Mouse (Mus musculus) midbrain, embryonic 15.5 days (tissue): Measurements from ENCODE around the gene Tlk2. TPM values are rescaled to one million over a fixed set of nuclear protein-coding genes. Genes with fewer than 3 reads are reported as not detected.

Experiments used
- ATAC-seq: fragments of 200-750 bp; cut with Nextera tagmentation; replicated peaks from 2 replicates; pipeline ENCODE4 v1.8.0; 2017; ENCODE audit warnings: moderate TSS enrichment
- H3K27ac ChIP-seq: fragments of 300-500 bp; sonication (generic); 2 replicates; pipeline ENCODE4 v1.5.1; 2015; ENCODE audit warnings: mild to moderate bottlenecking, inconsistent platforms
- H3K27me3 ChIP-seq: fragments of 300-500 bp; sonication (generic); replicated peaks from 2 replicates; pipeline ENCODE4 v1.6.1; 2015; ENCODE audit warnings: inconsistent platforms
- H3K36me3 ChIP-seq: fragments of 300-500 bp; sonication (generic); replicated peaks from 2 replicates; pipeline ENCODE4 v1.6.1; 2015; ENCODE audit warnings: inconsistent platforms
- H3K4me1 ChIP-seq: fragments of 300-500 bp; sonication (generic); 2 replicates; pipeline ENCODE4 v1.6.1; 2015; ENCODE audit warnings: inconsistent platforms
- H3K4me2 ChIP-seq: fragments of 300-500 bp; sonication (generic); 2 replicates; pipeline ENCODE4 v1.6.1; 2015; ENCODE audit warnings: inconsistent platforms, mild to moderate bottlenecking, moderate library complexity
- H3K4me3 ChIP-seq: fragments of 300-500 bp; sonication (generic); 2 replicates; pipeline ENCODE4 v1.5.1; 2015; ENCODE audit warnings: mild to moderate bottlenecking, inconsistent platforms
- H3K9ac ChIP-seq: fragments of 300-500 bp; sonication (generic); 2 replicates; pipeline ENCODE4 v1.6.1; 2015; ENCODE audit warnings: mild to moderate bottlenecking, inconsistent platforms
- H3K9me3 ChIP-seq: fragments of 300-500 bp; sonication (generic); 2 replicates; pipeline ENCODE4 v1.6.1; 2016; ENCODE audit warnings: inconsistent platforms
- WGBS: fragments of 180-500 bp; shearing (Covaris S2); methylation state at CpG from one replicate; pipeline ENCODE4 v1.1.7; 2015; ENCODE audit warnings: mixed read lengths; 5-methylcytosine and 5-hydroxymethylcytosine counted together
- polyA plus RNA-seq: library from polyadenylated mRNA; unstranded; fragments of >200 nt; fragmentation: Nextera tagmentation; extraction: Ambion mirVana; gene quantifications from 2 replicates; pipeline ENCODE4 v1.2.1, GENCODE M21; 2015

Gene Tlk2
- polyA plus RNA-seq, 1 experiment from 2014 or later: 18.8 TPM

- WGBS: 93% methylated on average over 2 of the region's 2 CpGs
- H3K9ac ChIP-seq: no peak overlapping the region
- no peaks in the 10 kb centered on the region for H3K4me1 ChIP-seq
- H3K27ac ChIP-seq: no peak overlapping the region
- no peaks in the 10 kb centered on the region for H3K36me3 ChIP-seq
- H3K27me3 ChIP-seq: no peaks in the 10 kb centered on the region
- H3K4me2 ChIP-seq: no peak overlapping the region
- no peak for ATAC-seq
- H3K4me3 ChIP-seq: no peak overlapping the region
- H3K9me3 ChIP-seq: no peaks in the 10 kb centered on the region
Observed at GRCm38 (mm10) chr11:105234501-105234900, 55.9 kb downstream of the Tlk2 start.

- no peaks in the 10 kb centered on the region for H3K9me3 ChIP-seq
- no peak overlapping the region for H3K4me2 ChIP-seq
- H3K4me3 ChIP-seq: no peak overlapping the region
- no peak overlapping the region for H3K9ac ChIP-seq
- H3K4me1 ChIP-seq: no peaks in the 10 kb centered on the region
- H3K27ac ChIP-seq: no peak overlapping the region
- no peak for ATAC-seq
- H3K27me3 ChIP-seq: no peaks in the 10 kb centered on the region
- peaks cover 4% of the 10 kb centered on the region; the same call in 1 of the 2 replicates for H3K36me3 ChIP-seq
Observed at GRCm38 (mm10) chr11:105240991-105241390, 62.4 kb downstream of the Tlk2 start.

- Histone ChIP-seq H3K9me3 (no peaks in the 10 kb centered on the region), H3K27me3 (no peaks in the 10 kb centered on the region), H3K36me3 (peaks cover 16% of the 10 kb centered on the region), H3K9ac (no peak overlapping the region), H3K4me1 (no peaks in the 10 kb centered on the region), H3K27ac (no peak overlapping the region), H3K4me2 (no peak overlapping the region), H3K4me3 (no peak overlapping the region)
- 96% methylated on average over 1 of the region's 1 CpGs for WGBS
- no peak for ATAC-seq
Observed at GRCm38 (mm10) chr11:105246369-105246768, 67.8 kb downstream of the Tlk2 start.

- no peak overlapping the region for H3K4me2 ChIP-seq
- no peak overlapping the region for H3K4me3 ChIP-seq
- no peak for ATAC-seq
- H3K36me3 ChIP-seq: peaks cover 16% of the 10 kb centered on the region
- 89% methylated on average over 6 of the region's 6 CpGs for WGBS
- H3K9ac ChIP-seq: no peak overlapping the region
- no peaks in the 10 kb centered on the region for H3K4me1 ChIP-seq
- no peak overlapping the region for H3K27ac ChIP-seq
- H3K9me3 ChIP-seq: no peaks in the 10 kb centered on the region
- no peaks in the 10 kb centered on the region for H3K27me3 ChIP-seq
Observed at GRCm38 (mm10) chr11:105246785-105247184, 68.2 kb downstream of the Tlk2 start.

- H3K36me3 ChIP-seq: peaks cover 12% of the 10 kb centered on the region
- H3K9me3 ChIP-seq: no peaks in the 10 kb centered on the region
- no peak overlapping the region for H3K27ac ChIP-seq
- H3K9ac ChIP-seq: no peak overlapping the region
- 97% methylated on average over 5 of the region's 5 CpGs for WGBS
- no peaks in the 10 kb centered on the region for H3K27me3 ChIP-seq
- no peak overlapping the region for H3K4me3 ChIP-seq
- H3K4me1 ChIP-seq: no peaks in the 10 kb centered on the region
- ATAC-seq: no peak
- H3K4me2 ChIP-seq: no peak overlapping the region
Observed at GRCm38 (mm10) chr11:105247321-105247720, 68.7 kb downstream of the Tlk2 start.

GRCm38 (mm10) chr11:105259733-105260132, 81.1 kb downstream of the Tlk2 start:
- H3K27me3 ChIP-seq: no peaks in the 10 kb centered on the region
- H3K4me2 ChIP-seq: no peak overlapping the region
- no peaks in the 10 kb centered on the region for H3K4me1 ChIP-seq
- ATAC-seq: no peak
- 93% methylated on average over 3 of the region's 3 CpGs for WGBS
- no peak overlapping the region for H3K4me3 ChIP-seq
- no peaks in the 10 kb centered on the region for H3K9me3 ChIP-seq
- peaks cover 25% of the 10 kb centered on the region for H3K36me3 ChIP-seq
- no peak overlapping the region for H3K9ac ChIP-seq
- H3K27ac ChIP-seq: no peak overlapping the region

- Histone ChIP-seq H3K4me1 (no peaks in the 10 kb centered on the region), H3K4me3 (no peak overlapping the region), H3K4me2 (no peak overlapping the region), H3K36me3 (peaks cover 19% of the 10 kb centered on the region), H3K27me3 (no peaks in the 10 kb centered on the region), H3K9me3 (no peaks in the 10 kb centered on the region), H3K27ac (no peak overlapping the region), H3K9ac (no peak overlapping the region)
- WGBS: 53% methylated on average over 5 of the region's 5 CpGs
- no peak for ATAC-seq
Observed at GRCm38 (mm10) chr11:105261116-105261515, 82.5 kb downstream of the Tlk2 start.

- no peaks in the 10 kb centered on the region for H3K9me3 ChIP-seq
- H3K27ac ChIP-seq: no peak overlapping the region
- H3K4me1 ChIP-seq: no peaks in the 10 kb centered on the region
- no peak for ATAC-seq
- H3K36me3 ChIP-seq: peaks cover 17% of the 10 kb centered on the region; the same call in 1 of the 2 replicates
- no peak overlapping the region for H3K4me2 ChIP-seq
- no peaks in the 10 kb centered on the region for H3K27me3 ChIP-seq
- 91% methylated on average over 4 of the region's 4 CpGs for WGBS
- no peak overlapping the region for H3K9ac ChIP-seq
- H3K4me3 ChIP-seq: no peak overlapping the region
Observed at GRCm38 (mm10) chr11:105261601-105262351, 83.2 kb downstream of the Tlk2 start.

GRCm38 (mm10) chr11:105264506-105264905, 85.9 kb downstream of the Tlk2 start:
- ATAC-seq: no peak
- no peak overlapping the region for H3K9ac ChIP-seq
- no peak overlapping the region for H3K4me3 ChIP-seq
- H3K9me3 ChIP-seq: no peaks in the 10 kb centered on the region
- no peak overlapping the region for H3K27ac ChIP-seq
- no peak overlapping the region for H3K4me2 ChIP-seq
- no peaks in the 10 kb centered on the region for H3K27me3 ChIP-seq
- peaks cover 21% of the 10 kb centered on the region; the same call in 1 of the 2 replicates for H3K36me3 ChIP-seq
- no peaks in the 10 kb centered on the region for H3K4me1 ChIP-seq

GRCm38 (mm10) chr11:105264988-105265387, 86.4 kb downstream of the Tlk2 start:
- ATAC-seq: no peak
- 91% methylated on average over 3 of the region's 3 CpGs for WGBS

GRCm38 (mm10) chr11:105270155-105270554, 91.5 kb downstream of the Tlk2 start:
- Histone ChIP-seq H3K4me3 (no peak overlapping the region), H3K9me3 (no peaks in the 10 kb centered on the region), H3K9ac (no peak overlapping the region), H3K4me2 (no peak overlapping the region), H3K4me1 (no peaks in the 10 kb centered on the region), H3K27ac (no peak overlapping the region), H3K27me3 (no peaks in the 10 kb centered on the region), H3K36me3 (peaks cover 10% of the 10 kb centered on the region; the same call in 1 of the 2 replicates)
- whole genome bisulfite sequencing: 15% methylated on average over 2 of the region's 2 CpGs
- no peak for ATAC-seq

More at GRCm38 (mm10) chr11:105264988-105265387, 86.4 kb downstream of the Tlk2 start:
- no peak overlapping the region for H3K9ac ChIP-seq
- H3K27me3 ChIP-seq: no peaks in the 10 kb centered on the region
- no peak overlapping the region for H3K27ac ChIP-seq
- no peak overlapping the region for H3K4me2 ChIP-seq
- H3K4me1 ChIP-seq: no peaks in the 10 kb centered on the region
- H3K9me3 ChIP-seq: no peaks in the 10 kb centered on the region
- H3K4me3 ChIP-seq: no peak overlapping the region
- H3K36me3 ChIP-seq: peaks cover 21% of the 10 kb centered on the region; the same call in 1 of the 2 replicates

GRCm38 (mm10) chr11:105280456-105280855, 101.8 kb downstream of the Tlk2 start:
- H3K27ac ChIP-seq: no peak overlapping the region
- H3K4me2 ChIP-seq: no peak overlapping the region
- no peak overlapping the region for H3K4me3 ChIP-seq
- no peaks in the 10 kb centered on the region for H3K4me1 ChIP-seq
- no peak for ATAC-seq
- H3K9ac ChIP-seq: no peak overlapping the region
- H3K9me3 ChIP-seq: no peaks in the 10 kb centered on the region
- no peaks in the 10 kb centered on the region for H3K27me3 ChIP-seq
- peaks cover 34% of the 10 kb centered on the region for H3K36me3 ChIP-seq
- WGBS: 96% methylated on average over 6 of the region's 6 CpGs

- no peak overlapping the region for H3K27ac ChIP-seq
Observed at GRCm38 (mm10) chr11:105281291-105281690, 102.7 kb downstream of the Tlk2 start.

More at GRCm38 (mm10) chr11:105281291-105281690, 102.7 kb downstream of the Tlk2 start:
- no peak for ATAC-seq
- Histone ChIP-seq H3K36me3 (peaks cover 34% of the 10 kb centered on the region), H3K27me3 (no peaks in the 10 kb centered on the region), H3K4me2 (no peak overlapping the region), H3K4me3 (no peak overlapping the region), H3K9me3 (no peaks in the 10 kb centered on the region), H3K9ac (no peak overlapping the region), H3K4me1 (no peaks in the 10 kb centered on the region)
- 90% methylated on average over 7 of the region's 7 CpGs for WGBS
